Mouse (Mus musculus) cortical plate, adult 2 months (tissue): Measurements from ENCODE around the gene Olfr766-ps1.

Experiments used
- CTCF ChIP-seq: fragments of 200-500 bp; IDR thresholded peaks from 2 replicates; pipeline ENCODE4 v1.5.1; 2011; ENCODE audit warnings: mild to moderate bottlenecking, control low read depth, low read length; ENCODE audit not compliant: insufficient read depth; ENCODE audit errors: extremely low read depth
- POLR2A ChIP-seq: fragments of 200-500 bp; IDR thresholded peaks from 2 replicates; pipeline ENCODE4 v1.6.1; 2011; ENCODE audit warnings: mild to moderate bottlenecking, low read length, control low read depth; ENCODE audit not compliant: insufficient read depth; ENCODE audit errors: extremely low read depth

DNA sequence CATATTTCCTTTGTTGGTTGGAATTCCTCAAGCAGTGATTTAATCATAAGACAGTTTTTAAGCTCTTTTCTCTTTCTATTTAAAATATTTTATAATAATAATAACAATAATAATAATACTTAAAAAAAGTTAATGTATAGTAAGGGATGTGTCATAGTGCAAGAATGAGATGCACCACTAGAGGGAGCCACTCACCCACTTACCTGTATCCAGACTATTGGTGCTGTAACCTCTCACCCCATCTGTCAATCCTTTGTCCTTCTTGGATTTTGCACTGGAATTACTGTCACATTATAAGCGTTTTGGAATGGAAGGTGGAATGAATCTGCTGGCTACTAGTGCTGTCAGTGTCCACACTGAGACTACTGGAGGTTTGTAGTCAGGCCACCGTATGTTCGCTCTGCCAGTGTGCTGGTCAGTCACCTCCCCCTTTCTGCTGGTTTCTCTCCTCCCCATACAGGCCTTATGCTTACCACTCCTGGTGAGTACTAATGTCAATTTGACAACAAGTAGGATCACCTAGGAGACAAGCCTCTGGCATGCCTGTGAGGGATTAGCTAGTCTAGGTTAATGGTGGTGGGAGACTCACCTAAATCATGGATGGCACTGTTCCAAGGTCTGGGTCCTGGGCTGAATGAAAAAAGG, 42.6 kb downstream of the Olfr766-ps1 start:
- peak; percentile 64 for TF ChIP-seq CTCF
- no peak for TF ChIP-seq POLR2A
